Mouse (Mus musculus) urinary bladder, postnatal 0 days (tissue): ENCODE data around the gene Hmgcs2. TPM values are rescaled to one million over a fixed set of nuclear protein-coding genes. Genes with fewer than 3 reads are reported as not detected.

ENCODE experiments used
- polyA plus RNA-seq: library from polyadenylated mRNA; unstranded; fragments of >200 nt; fragmentation: Nextera tagmentation; extraction: Ambion mirVana; gene quantifications from 2 replicates; pipeline ENCODE4 v1.2.1, GENCODE M21; 2015

Gene Hmgcs2
- polyA plus RNA-seq = 76.6 and 85.9 TPM in 2 replicates

GRCm38 (mm10) chr3:98280204-98280932 is at the start of gene Hmgcs2:
Gene Hmgcs2 (plus strand): TSS chr3:98280435.

GRCm38 (mm10) chr3:98339706-98340109 is 59.5 kb downstream of the Hmgcs2 start, which contains the start of gene Phgdh:
Gene Phgdh (minus strand): TSS chr3:98339990.

Other genes starting within 250 kb of the Hmgcs2 start
- gene Adam30, start 119.8 kb upstream of the Hmgcs2 start, polyA plus RNA-seq = not detected in 2 replicates
- gene Reg4, start 58.3 kb upstream of the Hmgcs2 start, polyA plus RNA-seq = not detected in 2 replicates
- gene Phgdh, start 59.6 kb downstream of the Hmgcs2 start, polyA plus RNA-seq = 67.9 and 69.0 TPM in 2 replicates
- 1.9 and 2.2 TPM in 2 replicates for gene Zfp697, start 102.0 kb downstream of the Hmgcs2 start, polyA plus RNA-seq
- not detected in 2 replicates for gene Gm4450, start 176.7 kb downstream of the Hmgcs2 start, polyA plus RNA-seq
- gene Hsd3b4, start 230.1 kb downstream of the Hmgcs2 start, polyA plus RNA-seq = not detected in 2 replicates